Mouse (Mus musculus): ENCODE data around the gene D630003M21Rik.

DNA sequence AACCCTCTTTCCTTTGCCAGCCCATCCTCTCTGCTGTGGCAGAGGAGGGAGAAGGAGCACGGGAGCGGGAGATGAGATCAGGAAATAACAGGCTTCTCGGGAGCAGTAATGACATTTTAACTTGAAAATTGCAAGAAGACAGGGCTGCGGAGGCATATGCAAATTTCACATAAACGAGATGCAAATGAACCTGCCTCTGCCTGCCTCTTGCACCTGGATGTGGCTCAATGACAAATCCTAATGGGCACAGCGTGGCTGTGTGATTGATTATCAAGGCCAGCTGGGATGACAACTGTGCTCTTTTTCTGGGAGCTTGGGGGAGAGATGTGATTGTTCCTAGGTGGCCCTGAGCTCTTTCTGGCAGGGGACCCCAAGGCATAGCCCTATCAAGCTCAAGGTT lies 47.1 kb downstream of the D630003M21Rik start:
- TF ChIP-seq EP300 (IDR thresholded peaks at IDR 0.05; ENCODE audit: low read depth) (no peak), CTCF (IDR thresholded peaks at IDR 0.05; ENCODE audit: low read depth) (no peak)
